Mouse (Mus musculus) embryonic facial prominence, embryonic 10.5 days (tissue): ENCODE data around the gene Ddx10. TPM values are rescaled to one million over a fixed set of nuclear protein-coding genes. Genes with fewer than 3 reads are reported as not detected.

ENCODE experiments used
- DNase-seq: peaks from one replicate; pipeline ENCODE4 v3.0.0-alpha.2; 2017; ENCODE audit warnings: low spot score
- H3K27ac ChIP-seq: fragments of 300-500 bp; sonication (generic); replicated peaks from 2 replicates; pipeline ENCODE4 v1.5.1; 2016; ENCODE audit warnings: mild to moderate bottlenecking
- H3K27me3 ChIP-seq: fragments of 300-500 bp; sonication (generic); replicated peaks from 2 replicates; pipeline ENCODE4 v1.6.1; 2016; ENCODE audit warnings: low read depth, mild to moderate bottlenecking; ENCODE audit not compliant: poor library complexity, severe bottlenecking
- H3K36me3 ChIP-seq: fragments of 300-500 bp; sonication (generic); replicated peaks from 2 replicates; pipeline ENCODE4 v1.6.1; 2016; ENCODE audit warnings: mild to moderate bottlenecking, moderate library complexity
- H3K4me1 ChIP-seq: fragments of 300-500 bp; sonication (generic); 2 replicates; pipeline ENCODE4 v1.6.1; 2016
- H3K4me3 ChIP-seq: fragments of 300-500 bp; sonication (generic); 2 replicates; pipeline ENCODE4 v1.5.1; 2016; ENCODE audit warnings: mild to moderate bottlenecking, moderate library complexity
- H3K9me3 ChIP-seq: fragments of 300-500 bp; sonication (generic); 2 replicates; pipeline ENCODE4 v1.6.1; 2016; ENCODE audit warnings: mild to moderate bottlenecking
- WGBS: fragments of 180-500 bp; shearing (Covaris S2); methylation state at CpG from one replicate; pipeline ENCODE4 v1.1.7; 2016; 5-methylcytosine and 5-hydroxymethylcytosine counted together
- polyA plus RNA-seq: library from polyadenylated mRNA; unstranded; fragments of >200 nt; fragmentation: Nextera tagmentation; extraction: Ambion mirVana; gene quantifications from 2 replicates; pipeline ENCODE4 v1.2.1, GENCODE M21; 2016

Ddx10 gene
- polyA plus RNA-seq, 1 experiment from 2014 or later: 30.8 TPM

- peaks cover 13% of the 10 kb centered on the region for H3K4me1 ChIP-seq
- no peak overlapping the region for H3K4me3 ChIP-seq
- DNase-seq: no peak
- no peaks in the 10 kb centered on the region for H3K9me3 ChIP-seq
- H3K36me3 ChIP-seq: no peaks in the 10 kb centered on the region
- H3K27ac ChIP-seq: no peak overlapping the region
- 88% methylated on average over 5 of the region's 5 CpGs for WGBS
- no peaks in the 10 kb centered on the region for H3K27me3 ChIP-seq
Observed at GRCm38 (mm10) chr9:53068166-53068565, 179.7 kb downstream of the Ddx10 start.

- no peak overlapping the region for H3K4me3 ChIP-seq
- H3K27ac ChIP-seq: no peak overlapping the region
- peaks cover 13% of the 10 kb centered on the region for H3K4me1 ChIP-seq
- no peaks in the 10 kb centered on the region for H3K27me3 ChIP-seq
- no peaks in the 10 kb centered on the region for H3K36me3 ChIP-seq
- 41% methylated on average over 4 of the region's 4 CpGs for WGBS
- no peak for DNase-seq
- H3K9me3 ChIP-seq: no peaks in the 10 kb centered on the region
Observed at GRCm38 (mm10) chr9:53066428-53066827, 181.4 kb downstream of the Ddx10 start.

GRCm38 (mm10) chr9:53065028-53065427 lies 182.8 kb downstream of the Ddx10 start:
- H3K27ac ChIP-seq: no peak overlapping the region
- H3K4me1 ChIP-seq: peaks cover 10% of the 10 kb centered on the region
- no peaks in the 10 kb centered on the region for H3K27me3 ChIP-seq
- WGBS: 61% methylated on average over 2 of the region's 2 CpGs
- no peak overlapping the region for H3K4me3 ChIP-seq
- DNase-seq: no peak
- H3K9me3 ChIP-seq: no peaks in the 10 kb centered on the region
- no peaks in the 10 kb centered on the region for H3K36me3 ChIP-seq

DNA sequence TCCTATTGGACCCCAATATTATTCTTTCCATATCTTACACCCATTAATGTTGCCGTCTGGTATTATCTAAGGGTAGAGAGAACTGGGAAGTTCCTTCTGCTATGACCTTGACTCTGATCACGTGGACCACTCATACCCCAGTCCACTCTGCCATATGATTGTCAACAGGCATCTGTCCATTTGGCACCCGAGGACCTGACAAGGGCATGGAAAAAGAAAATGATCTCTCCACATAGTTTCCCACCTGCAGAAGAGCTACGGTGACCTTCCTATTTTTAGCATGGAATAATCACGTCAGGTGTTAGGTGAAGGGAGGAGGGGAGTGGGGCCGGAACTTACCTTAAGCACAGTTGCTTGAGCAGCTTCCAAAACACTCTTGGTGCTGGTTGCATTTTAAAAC lies 183.3 kb downstream of the Ddx10 start:
- no peaks in the 10 kb centered on the region for H3K36me3 ChIP-seq
- H3K27me3 ChIP-seq: no peaks in the 10 kb centered on the region
- no peaks in the 10 kb centered on the region for H3K9me3 ChIP-seq
- H3K4me1 ChIP-seq: peaks cover 10% of the 10 kb centered on the region
- no peak overlapping the region for H3K27ac ChIP-seq
- DNase-seq: no peak
- H3K4me3 ChIP-seq: no peak overlapping the region
- WGBS: 83% methylated on average over 6 of the region's 6 CpGs

GRCm38 (mm10) chr9:53055306-53055705 lies 192.5 kb downstream of the Ddx10 start:
- WGBS: 69% methylated on average over 3 of the region's 3 CpGs
- no peaks in the 10 kb centered on the region for H3K9me3 ChIP-seq
- H3K27ac ChIP-seq: no peak overlapping the region
- H3K4me3 ChIP-seq: no peak overlapping the region
- no peak for DNase-seq
- no peaks in the 10 kb centered on the region for H3K27me3 ChIP-seq
- H3K4me1 ChIP-seq: no peaks in the 10 kb centered on the region
- H3K36me3 ChIP-seq: no peaks in the 10 kb centered on the region

Other genes starting within 250 kb of the Ddx10 start
- gene Exph5, start 53.6 kb upstream of the Ddx10 start, polyA plus RNA-seq: 1.7 TPM in 2 replicates
- 9.7 and 10.3 TPM in 2 replicates for gene Kdelc2, start 136.0 kb upstream of the Ddx10 start, polyA plus RNA-seq
- gene 4930550C14Rik, start 154.3 kb upstream of the Ddx10 start, polyA plus RNA-seq: 0.28 and 0.32 TPM in 2 replicates